Mouse (Mus musculus) MEL (cell line): Measurements from ENCODE around the gene Trappc11.

Experiments used
- CTCF ChIP-seq, 3 experiments: IDR thresholded peaks in 2 of 3; conservative IDR thresholded peaks in 1 of 3; 2 replicates each; pipeline ENCODE4 v1.5.1; 2011 to 2012; ENCODE audit warnings: low read length in 3 of 3, low read depth in 2 of 3, mild to moderate bottlenecking in 2 of 3, improper control_type of control experiment in 1 of 3, inconsistent platforms in 1 of 3, mixed read lengths in 1 of 3, moderate library complexity in 1 of 3; ENCODE audit not compliant: control insufficient read depth in 1 of 3, insufficient read depth in 1 of 3, poor library complexity in 1 of 3, severe bottlenecking in 1 of 3
- MAX ChIP-seq: IDR thresholded peaks from 2 replicates; pipeline ENCODE4 v1.6.1; 2011; ENCODE audit warnings: low read length, improper control_type of control experiment
- MYC ChIP-seq: IDR thresholded peaks from 2 replicates; pipeline ENCODE4 v1.6.1; 2011; ENCODE audit warnings: low read depth, mild to moderate bottlenecking, low read length, improper control_type of control experiment, moderate library complexity
- POLR2A ChIP-seq, 2 experiments: IDR thresholded peaks; 2 replicates each; pipeline ENCODE4 v1.6.1; 2011 to 2012; ENCODE audit warnings: low read length in 2 of 2, mild to moderate bottlenecking in 2 of 2, control low read depth in 1 of 2, improper control_type of control experiment in 1 of 2, low read depth in 1 of 2, moderate library complexity in 1 of 2; ENCODE audit not compliant: control insufficient read depth in 1 of 2, insufficient read depth in 1 of 2, poor library complexity in 1 of 2
- POLR2AphosphoS2 ChIP-seq: IDR thresholded peaks from 2 replicates; pipeline ENCODE4 v1.6.1; 2011; ENCODE audit warnings: low read length, improper control_type of control experiment
- POLR2AphosphoS5 ChIP-seq: IDR thresholded peaks from 2 replicates; pipeline ENCODE4 v1.6.1; 2012; ENCODE audit warnings: low read depth, borderline replicate concordance, mild to moderate bottlenecking, inconsistent platforms, low read length, moderate library complexity, mixed read lengths
- UBTF ChIP-seq: IDR thresholded peaks from 2 replicates; pipeline ENCODE4 v1.6.1; 2012; ENCODE audit warnings: low read depth, mild to moderate bottlenecking, inconsistent platforms, low read length, improper control_type of control experiment, moderate library complexity, borderline replicate concordance; ENCODE audit not compliant: insufficient read depth
- USF1 ChIP-seq: IDR thresholded peaks from 2 replicates; pipeline ENCODE4 v1.6.1; 2014; ENCODE audit warnings: low read depth, mild to moderate bottlenecking, inconsistent platforms, low read length, improper control_type of control experiment, moderate library complexity

GRCm38 (mm10) chr8:47487231-47487630 is 46.0 kb downstream of the Trappc11 start:
- TF ChIP-seq UBTF (no peak), USF1 (no peak), MYC (no peak), CTCF (IDR thresholded peaks at IDR 0.05 in 2 of 3, conservative IDR thresholded peaks at IDR 0.05 in 1 of 3; ENCODE audit: control insufficient read depth in 1 of 3, insufficient read depth in 1 of 3, low read depth in 2 of 3, low read length in 3 of 3, poor library complexity in 1 of 3, severe bottlenecking in 1 of 3) (no peak; a peak in 1 of 6 replicates), POLR2A (IDR thresholded peaks at IDR 0.05; ENCODE audit: control insufficient read depth in 1 of 2, insufficient read depth in 1 of 2, low read depth in 1 of 2, low read length in 2 of 2, poor library complexity in 1 of 2) (no peak), POLR2AphosphoS5 (no peak), MAX (no peak), POLR2AphosphoS2 (no peak)
